Mouse (Mus musculus) layer of hippocampus, adult 8-10 months (tissue): ENCODE data around the gene Gm49661. TPM values are rescaled to one million over a fixed set of nuclear protein-coding genes. Genes with fewer than 3 reads are reported as not detected.

ENCODE experiments used
- DNase-seq, 2 experiments: peaks; one replicate each; pipeline ENCODE4 v3.0.0; 2022; ENCODE audit warnings: low spot score in 2 of 2
- total RNA-seq, 4 experiments: library from RNA; stranded (reverse); gene quantifications; 2 replicates each; pipeline ENCODE4 v1.2.4; 2022

Gene Gm49661
- total RNA-seq, 4 experiments from 2014 or later, result not detected

DNA sequence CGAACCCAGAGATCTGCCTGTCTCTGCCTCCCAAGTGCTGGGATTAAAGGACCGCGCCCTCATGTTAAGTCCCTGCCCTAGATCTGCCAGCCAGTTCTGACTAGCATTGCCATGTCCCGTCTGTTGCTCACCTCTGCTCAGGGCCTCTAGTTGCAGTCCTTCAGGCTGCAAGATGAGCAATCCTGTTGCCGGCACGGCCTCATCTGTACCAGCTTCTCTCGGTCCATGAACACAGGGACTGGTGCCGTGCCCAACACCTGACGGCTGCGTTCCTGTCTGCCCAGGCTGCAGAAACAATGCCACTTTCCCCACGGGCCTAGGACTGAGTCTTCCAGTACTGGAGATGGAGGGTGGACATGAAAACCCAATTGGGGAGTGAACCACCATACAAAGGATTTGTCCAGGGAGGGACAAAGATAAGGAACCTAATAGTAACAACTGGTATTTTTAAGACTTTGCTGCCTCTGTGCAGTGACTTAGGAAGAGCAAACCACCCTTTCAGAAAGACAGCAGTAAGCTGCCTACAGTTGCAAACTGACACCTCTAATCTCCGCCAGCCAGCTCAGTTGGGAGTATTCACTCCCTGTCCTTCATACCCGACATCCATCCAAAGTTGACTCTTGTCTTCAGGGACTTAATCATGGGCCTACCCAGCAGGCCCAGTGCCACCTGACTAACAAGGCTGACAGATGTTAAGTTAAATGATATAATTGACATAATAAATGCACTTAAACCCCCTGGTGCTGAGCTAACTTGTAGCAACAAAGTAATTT, 1.5 kb downstream of the Gm49661 start:
- peak in 1 of 2 experiments; percentile 3 for DNase-seq

DNA sequence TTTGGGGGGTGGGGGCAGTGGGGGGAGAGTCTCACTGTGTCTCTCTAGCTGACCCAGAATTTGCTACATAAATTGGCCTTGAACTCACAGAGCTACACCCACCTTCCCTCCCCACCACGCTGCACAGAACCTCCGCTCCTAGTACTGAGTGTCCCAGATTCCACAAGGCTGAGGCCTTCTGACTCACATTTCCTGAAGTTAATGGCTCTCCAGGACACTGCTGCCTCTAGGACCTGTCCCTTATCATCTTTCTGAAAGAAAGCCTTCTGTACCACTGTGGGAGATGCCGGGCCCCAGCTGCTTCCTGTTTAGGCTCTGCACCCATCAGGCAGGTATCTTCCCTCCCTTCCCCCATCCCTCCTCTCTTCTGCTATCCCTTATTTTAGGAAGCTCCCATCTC, 2.6 kb downstream of the Gm49661 start:
- no peak for DNase-seq

DNA sequence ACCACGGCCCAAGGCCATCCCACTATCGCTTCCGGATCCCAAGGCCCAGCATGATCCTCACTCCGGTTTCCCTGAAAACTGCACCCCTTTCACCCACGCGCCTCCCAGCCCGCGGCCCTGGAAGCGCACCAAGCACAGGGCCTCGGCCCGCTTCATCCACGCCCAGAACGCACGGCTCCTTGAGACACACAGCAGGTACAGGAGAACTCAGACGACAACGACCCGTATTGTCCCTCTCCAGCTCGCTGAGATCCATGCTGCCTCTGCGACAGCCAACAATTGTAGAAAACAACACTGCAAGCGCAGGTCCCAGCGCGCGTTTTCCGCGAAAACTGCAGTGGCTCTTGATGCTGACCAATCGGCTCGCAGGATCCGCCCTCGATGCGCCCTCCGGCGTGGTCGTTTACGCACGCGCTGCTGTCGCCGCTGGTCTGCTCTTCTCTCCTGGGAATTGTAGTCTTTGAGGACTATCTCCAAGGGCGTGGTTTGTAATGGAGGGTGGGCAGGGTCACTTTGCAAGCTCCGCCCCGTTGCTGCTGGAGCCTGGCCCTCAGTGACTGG, 3.4 kb downstream of the Gm49661 start:
- DNase-seq, result peak; percentile 93 to 94

DNA sequence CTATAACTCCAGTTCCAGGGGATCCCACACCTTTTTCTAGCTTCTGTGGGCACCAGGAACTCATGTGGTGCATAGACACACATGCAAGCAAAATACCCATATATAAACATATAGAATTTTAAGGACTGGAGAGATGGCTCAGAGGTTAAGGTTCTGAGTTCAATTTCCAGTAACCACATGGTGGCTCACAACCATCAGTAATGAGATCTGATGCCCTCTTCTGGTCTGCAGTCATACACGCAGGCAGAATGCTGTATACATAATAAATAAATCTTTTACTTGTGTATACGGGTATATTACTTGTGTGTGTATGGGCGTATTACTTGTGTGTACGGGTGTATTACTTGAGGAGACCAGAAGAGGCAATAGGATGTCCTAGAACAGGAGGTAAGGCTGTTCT, 5.3 kb downstream of the Gm49661 start:
- DNase-seq, result no peak

DNA sequence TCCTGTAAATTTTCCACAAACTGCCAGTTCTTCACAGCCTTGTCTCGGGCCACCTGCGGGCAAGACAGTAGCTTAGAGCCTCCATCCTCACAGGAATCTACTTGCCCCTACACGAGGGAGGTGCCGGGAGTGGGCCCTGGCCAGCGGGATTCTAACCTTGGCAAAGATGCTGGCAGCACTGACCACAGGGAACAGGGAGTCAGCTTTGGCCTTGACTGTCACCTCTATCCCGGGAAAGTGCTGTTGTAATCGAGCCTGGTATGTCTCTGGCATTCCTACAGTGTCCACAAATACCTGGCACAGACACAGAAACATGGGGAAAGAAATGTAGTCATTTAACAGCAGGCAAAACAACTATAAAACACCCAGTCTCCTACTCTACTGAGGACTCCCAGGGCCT, 9.4 kb downstream of the Gm49661 start:
- DNase-seq, result no peak

DNA sequence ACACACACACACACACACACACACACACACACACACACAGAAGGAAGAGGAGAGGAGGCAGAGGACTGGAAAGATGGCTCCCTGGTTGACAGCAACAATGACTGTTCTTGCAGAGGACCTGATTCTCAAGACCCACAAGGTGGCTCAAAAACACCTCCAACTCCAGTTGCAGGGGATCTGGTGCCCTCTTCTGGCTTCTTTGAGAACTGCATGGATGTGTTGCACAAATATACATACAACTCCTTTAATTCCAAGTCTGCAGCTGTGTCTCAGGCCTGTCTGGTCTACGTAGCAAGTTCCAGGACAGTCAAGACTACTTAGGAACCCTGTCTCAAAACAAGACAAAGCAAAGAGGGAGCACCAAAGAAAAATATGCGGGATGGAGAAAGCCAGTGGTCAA, 12.5 kb downstream of the Gm49661 start:
- peak in 1 of 2 experiments; percentile 78 for DNase-seq

DNA sequence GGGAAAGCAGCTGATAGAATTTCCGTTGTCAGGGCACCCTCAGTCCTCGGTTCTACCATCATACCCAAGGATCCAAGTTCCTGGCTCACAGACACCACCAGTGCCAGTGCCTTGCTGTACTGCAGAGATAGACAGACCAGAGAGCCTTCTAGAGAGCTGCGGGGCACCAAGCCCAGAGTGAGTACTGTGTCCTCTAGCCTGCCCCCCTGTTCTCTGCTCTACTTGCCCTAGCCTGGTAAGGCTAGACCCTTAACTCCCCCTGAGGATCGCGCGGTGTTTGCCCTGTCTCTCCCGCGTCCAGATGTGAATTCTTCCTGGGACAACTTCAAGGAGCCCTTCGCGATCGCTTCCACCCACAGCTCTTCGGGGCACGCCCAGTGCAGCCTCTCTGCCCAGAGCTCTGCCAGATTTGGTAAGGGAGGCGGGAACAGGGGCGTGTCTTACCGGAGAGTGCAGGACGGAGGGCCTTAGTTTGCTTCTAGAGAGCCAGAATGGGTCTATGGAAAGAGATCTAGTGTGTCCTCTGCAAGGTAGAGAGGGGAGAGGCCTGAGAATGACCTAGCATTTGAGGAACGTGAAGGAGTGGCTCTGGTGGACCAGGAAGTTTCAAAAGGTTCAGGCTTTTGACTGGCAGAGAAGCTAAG, 16.5 kb downstream of the Gm49661 start:
- no peak for DNase-seq

DNA sequence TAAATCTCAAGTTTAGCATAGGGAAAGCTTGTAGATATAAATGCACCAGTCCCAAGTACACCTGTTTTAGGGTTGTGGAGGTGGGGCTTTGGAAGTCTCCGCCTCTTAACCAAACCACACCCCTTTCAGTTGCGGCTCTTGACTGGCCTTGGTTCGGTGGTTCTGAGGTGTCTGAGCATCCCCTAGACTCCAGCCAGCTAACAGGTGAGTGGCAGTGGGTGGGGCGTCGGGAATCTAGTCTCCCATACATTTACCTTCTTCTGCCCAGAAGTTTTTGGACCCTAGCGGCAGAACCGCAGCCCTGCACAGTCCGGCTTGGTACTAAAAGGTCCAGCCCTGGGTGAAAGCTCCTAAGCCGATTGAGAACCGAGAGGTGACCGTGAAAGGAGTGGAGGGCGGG, 19.5 kb downstream of the Gm49661 start:
- DNase-seq, result no peak

DNA sequence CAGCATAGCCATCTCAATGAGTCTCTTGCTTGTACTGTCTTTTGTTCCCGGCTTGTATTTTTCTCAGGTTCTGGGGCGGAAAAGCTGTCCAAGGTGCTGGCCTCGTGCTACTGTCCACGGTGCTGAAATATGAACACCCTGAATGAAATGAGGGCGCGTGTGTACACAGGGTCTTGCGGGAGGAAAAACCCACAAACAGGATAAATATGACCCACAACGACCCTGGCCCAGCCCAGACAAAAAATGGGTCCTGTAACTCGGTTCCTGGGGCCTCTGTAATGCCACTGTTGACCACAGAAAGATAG, 22.0 kb downstream of the Gm49661 start:
- DNase-seq, result no peak

DNA sequence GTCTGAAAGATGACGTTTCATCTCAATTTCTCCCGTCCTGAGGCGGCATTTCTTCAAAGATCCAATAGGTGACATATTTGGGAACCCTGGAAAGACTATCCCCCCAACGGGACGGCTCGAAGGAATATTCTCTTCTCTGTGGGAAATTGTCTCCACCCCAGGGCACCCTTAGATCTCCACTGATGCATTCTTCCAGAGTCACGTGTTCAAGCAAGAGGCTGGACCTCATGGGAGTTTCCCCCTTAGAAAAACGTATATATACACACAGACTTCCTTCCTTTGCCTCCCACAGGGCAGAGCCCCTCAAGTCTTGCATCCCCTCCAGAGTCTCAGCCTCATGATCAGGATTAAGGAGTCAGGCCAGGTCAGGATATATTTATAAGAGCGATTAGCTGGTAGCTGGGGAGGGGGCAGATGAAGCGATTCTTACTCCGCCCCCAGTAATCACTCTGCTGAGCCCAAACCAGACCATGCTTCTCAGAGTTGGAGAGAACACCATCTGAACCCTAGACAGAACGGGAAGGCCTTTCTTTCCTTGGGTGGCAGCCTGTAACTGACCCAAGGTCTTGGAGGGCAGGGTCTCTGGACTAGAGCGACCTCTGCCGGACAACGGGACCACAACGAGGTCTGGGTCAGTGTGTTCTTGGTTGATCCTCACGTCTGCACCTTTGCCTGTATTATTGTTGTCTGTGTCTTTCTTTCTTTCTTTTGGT, 22.5 kb downstream of the Gm49661 start, which contains the start of gene Rtbdn:
Gene Rtbdn (plus strand): TSS at position 464 of the 713 bp plus-strand sequence.
- no peak for DNase-seq

DNA sequence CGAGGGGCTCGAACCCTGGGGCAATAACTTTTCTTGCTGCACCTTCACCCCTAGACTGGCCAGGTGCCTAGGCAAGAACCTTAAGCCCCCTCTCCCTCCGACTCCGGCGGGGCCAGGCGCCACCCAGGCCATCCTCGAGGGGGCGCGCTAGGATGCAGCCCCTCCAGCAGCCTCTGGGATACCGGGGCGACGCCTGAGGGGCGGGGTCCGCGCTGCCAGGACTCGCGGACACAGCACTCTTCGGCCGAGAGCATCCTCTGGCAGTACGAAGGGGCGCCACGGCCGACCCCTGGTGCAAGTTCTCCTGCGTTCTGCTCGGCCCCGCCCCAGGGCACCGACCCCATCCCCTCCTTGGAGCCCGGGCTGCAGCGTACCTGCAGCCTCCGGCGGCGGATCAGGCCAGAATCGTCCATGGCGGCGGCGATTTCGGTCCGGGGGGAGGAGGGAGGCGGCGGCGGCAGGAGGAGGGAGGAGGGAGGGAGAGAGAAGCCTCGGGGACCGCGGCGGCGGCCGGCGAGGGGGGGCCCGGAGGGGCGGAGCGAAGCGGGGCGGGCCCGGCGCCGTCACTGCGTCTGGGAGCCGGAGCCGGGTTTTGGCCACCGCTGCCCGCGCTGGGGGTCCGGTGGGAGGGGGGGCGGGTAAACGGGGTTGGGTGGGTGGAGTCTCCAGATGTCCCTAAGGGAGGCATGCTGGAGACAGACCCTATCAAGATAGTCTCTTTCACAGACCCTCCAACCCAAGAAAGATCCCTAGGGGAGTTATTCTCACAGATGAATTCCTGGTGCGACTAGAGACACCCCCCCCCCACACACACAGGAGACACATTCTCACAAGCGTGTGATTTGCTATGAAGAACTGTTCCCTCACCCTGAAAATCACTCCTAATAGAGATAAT, 23.4 kb downstream of the Gm49661 start:
- DNase-seq, result no peak

DNA sequence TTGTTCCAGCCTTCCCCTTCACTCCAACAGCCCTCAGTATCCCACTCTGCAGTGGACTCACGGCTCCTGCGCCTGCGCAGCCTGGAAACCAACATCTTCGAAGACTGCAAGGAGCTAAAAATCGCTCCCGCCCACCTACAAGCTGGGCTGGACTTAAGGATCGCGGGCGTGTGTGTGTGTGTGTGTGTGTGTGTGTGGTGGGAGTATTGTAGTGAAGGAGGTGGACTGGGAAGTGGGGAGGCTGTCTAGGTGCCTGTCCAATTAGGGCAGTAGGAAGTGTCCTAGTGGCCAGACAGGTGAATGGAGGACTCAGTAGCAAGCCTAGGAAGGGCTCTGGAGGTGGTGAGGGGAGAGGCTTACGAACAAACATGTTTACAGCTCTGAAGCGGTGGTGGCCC, 24.0 kb downstream of the Gm49661 start:
- peak; percentile 69 to 71 for DNase-seq

DNA sequence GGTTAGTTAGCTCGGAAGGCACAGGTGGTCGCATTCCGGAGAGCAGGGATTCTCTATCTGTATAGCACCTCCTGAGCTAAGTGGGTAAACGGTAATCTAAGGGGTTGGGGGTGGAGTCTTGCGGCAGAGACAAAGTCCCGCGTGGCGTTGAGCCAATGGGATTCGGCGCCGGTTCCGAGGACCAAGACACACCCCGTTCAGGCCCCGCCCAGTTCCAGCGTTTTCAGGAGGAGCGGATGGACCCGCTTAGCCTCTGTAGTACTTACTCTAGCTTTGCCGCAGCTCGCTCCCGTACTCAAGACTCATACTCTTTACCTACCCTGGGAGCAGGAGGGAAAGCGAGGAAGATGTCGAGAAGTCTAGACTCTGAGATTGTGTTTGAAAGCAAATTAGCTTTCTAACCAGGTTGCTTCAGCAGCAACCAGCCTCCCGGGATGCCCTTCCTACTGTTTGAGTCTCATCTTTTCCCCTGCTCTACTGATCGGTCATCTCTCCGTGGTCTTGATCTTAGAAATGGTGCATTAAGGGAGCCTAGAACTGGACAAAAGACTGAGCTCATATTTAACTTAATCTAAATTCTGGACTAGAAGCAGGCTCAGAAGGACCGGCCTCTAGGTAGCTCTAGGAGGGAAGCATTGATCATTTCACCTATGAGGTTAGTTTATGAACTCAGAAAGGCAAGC, 24.6 kb downstream of the Gm49661 start:
- DNase-seq, result peak; percentile 56 to 63

DNA sequence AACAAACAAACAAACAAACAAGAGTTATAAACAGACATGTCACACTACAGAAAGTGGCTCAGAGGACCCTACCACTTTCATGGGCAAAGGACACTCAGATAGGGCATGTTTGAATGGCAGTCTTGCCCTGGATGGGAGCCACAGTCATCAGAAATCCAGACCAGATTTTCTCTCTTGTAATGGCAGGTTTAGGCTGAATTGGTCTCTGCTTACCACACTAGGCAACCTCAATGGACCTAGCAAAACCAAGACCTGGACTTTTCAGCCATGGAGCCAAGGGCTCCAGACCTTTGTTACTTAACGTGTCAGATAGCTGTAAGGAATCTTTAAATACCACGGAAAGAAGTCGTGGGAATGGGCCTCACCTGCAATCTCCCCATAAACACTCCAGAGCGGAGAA, 25.5 kb downstream of the Gm49661 start:
- no peak for DNase-seq

DNA sequence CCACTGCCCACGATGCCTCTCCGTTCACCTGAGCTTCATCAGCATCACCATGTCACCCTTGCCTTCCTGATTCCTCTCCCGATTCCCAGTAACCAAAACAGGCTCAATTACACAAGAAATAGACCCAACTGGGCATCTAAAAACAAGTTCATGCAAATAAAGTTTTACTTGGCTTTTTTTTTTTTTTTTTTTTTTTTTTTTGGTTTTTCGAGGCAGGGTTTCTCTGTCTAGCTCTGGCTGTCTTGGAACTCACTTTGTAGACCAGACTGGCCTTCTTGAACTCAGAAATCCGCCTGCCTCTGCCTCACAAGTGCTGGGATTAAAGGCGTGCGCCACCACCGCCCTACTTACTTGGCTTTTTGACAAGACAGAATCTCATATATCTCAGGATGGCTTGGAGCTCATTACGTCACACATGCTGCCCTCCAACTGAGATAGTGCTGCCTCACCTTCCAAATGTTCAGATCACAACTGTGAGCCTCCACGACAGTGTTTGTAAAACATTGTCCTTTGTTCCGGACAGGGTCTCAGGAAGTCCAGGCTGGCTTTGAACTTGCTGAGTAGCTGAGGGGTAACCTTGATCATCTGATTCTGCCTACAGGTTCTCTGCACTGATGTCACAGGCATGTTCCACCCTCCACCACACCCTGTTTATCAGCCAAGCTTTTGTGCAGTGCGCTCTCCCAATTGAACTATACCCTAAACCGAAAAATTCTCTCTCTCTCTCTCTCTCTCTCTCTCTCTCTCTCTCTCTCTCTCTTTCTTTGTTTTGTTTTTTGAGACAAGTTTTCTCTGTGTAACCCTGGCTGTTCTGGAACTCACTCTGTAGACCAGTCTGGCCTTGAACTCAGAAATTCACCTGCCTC, 31.4 kb downstream of the Gm49661 start:
- no peak for DNase-seq

DNA sequence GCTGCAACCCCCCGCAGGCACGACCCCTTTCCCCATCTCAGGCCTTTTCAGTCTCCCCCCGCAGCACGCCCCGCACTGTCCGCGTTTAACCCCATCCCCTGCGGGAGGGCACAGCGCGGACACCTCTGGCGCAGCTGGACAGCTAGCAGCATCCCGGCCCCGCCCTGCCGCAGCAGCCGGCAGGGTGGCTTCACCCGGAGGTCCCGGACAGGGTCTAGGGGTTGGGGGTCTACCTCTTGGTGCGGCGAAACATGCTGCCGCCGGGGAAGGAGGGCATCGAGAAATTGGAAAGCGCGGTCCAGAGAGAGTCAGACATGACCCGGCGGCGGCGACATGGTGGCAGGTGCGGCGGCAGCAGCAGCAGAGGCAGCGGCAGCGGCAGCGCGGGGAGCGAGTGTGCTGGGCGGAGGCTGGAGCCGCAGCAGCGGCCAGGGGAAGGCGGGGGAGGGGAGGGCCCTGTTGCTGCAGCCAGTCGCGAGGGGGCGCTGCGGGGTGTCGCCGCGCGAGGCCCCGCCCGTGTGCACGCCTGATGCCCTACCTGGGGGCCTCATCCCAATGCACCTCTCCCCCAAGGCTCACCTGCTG, 32.2 kb downstream of the Gm49661 start, which contains the start of gene Mast1:
Gene Mast1 (minus strand): TSS at position 398 of the 585 bp plus-strand sequence.
- peak in 1 of 2 experiments; percentile 58 for DNase-seq

DNA sequence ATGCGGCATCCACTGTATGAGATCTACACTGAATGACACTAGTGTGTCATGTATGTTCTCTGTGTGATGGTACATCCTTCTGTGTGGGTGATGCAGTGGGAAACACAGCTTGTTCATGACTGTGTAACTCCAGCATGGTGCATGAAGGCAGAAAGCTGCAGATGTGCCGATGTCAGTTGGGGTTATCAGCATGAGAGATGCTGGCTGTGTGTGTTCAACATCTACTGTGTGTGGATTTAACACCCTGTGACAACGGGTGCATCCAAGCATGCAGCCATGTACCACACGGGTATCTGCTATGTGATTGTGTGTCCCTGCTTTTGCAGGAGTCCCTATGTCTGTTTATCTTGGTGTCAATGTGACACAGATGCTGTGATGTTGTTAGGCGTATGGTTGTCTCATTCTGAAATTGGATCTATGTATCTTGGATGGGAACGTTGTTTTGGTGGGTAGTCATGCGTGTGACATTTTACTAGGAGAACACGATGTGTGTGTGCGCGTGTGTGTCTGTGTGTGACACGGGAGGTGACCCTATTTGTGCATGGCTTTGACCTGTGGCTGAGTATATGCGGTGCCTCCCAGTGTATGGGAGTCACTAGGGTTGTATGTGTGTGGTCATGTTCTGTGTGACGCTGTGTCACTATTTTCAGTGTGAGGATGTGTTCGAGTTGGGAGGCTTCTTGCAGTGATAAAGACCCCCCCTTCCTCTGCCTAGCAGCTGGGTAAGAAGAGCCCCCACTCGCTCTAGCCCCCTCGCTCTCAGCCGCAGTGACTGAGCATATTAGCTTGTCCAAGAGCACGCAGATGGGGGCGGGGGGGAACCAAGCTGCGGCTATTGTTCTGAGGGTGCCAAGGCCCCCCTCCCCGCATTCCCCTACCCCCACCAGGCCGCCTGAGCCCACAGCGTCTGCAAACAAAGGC, 32.9 kb downstream of the Gm49661 start:
- no peak for DNase-seq

DNA sequence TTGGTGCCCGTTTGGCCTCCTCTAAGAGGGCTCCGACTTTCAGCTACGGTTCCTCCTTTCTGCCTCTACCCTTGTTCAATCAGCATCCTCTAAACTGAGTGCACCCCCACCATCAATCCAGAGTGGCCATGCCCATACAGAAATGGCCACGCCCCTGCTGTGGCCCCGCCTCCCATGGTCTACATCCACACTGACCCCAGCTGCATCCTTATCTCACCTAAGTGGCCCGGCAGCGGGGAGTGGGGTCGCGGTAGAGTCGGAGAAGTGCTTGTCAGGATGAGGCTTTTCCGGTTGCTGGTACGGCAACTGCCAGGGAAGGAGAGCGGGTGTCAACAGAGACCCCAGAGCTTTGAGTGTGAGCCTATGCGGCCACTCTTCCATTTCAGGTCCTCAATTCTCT, 33.7 kb downstream of the Gm49661 start:
- no peak for DNase-seq
